Mouse (Mus musculus) kidney, postnatal 10 days (tissue): ENCODE measurements around the gene Ewsr1.

Experiments
- DNase-seq: peaks from one replicate; pipeline ENCODE4 v3.0.0; 2021; ENCODE audit warnings: mixed read lengths

The Ewsr1 gene

DNA sequence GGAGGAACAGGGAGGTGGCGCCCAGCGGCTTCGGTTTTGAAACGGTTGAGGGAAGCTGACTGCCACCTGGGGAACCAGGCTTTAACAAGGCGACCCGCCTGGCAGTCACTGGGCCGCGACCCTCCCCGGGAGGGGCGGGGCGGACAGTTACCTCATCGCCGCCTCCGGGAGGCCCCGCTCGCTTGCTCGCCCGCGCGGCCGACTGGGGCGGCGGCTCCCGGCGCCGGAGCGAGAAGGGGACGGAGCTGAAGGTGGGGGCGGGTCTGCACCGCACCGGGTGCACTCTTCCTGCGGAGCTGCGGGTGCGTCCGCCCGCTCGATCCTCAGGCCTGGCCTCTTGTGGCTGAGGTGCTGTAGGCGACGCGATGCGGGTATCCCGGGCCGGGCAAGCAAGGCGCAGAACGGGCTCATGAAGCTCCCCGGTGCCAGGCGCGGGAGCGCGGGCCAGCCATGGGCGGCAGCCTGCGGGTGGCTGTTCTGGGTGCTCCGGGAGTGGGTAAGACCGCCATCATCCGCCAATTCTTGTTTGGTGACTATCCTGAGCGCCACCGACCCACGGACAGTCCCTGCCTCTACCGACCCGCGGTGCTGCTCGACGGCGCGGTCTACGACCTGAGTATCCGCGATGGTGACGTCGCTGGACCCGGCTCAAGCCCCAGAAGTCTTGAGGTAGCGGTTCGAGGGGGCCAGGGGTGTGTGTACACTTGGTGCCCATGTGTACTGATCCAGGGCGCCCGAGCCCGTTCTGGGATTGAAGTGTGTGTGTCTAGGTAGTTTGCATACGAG is 41.0 kb downstream of the Ewsr1 start, which contains the start of gene Rasl10a:
TSS of gene Rasl10a (plus strand) at position 273 of the 786 bp plus-strand sequence.
- DNase-seq, result peak; percentile 68

DNA sequence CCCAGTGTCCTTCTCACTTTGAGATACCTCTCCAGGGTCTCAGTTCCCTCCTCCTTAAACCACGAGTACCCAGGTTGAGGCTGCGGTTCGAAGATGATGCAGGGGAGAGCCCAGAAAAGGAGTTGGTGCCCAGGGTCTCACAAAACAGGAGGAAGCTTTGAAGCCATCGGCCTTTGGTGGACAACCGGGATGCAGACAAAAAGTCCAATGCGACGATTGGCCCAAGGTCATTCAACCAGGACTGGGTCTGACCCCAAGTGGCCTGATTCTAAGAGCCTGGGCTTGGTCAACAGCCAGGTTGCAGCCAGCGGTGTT is 41.6 kb downstream of the Ewsr1 start:
- DNase-seq, result no peak

GRCm38 (mm10) chr11:5057064-5057463 is 42.0 kb downstream of the Ewsr1 start:
- DNase-seq, result no peak

DNA sequence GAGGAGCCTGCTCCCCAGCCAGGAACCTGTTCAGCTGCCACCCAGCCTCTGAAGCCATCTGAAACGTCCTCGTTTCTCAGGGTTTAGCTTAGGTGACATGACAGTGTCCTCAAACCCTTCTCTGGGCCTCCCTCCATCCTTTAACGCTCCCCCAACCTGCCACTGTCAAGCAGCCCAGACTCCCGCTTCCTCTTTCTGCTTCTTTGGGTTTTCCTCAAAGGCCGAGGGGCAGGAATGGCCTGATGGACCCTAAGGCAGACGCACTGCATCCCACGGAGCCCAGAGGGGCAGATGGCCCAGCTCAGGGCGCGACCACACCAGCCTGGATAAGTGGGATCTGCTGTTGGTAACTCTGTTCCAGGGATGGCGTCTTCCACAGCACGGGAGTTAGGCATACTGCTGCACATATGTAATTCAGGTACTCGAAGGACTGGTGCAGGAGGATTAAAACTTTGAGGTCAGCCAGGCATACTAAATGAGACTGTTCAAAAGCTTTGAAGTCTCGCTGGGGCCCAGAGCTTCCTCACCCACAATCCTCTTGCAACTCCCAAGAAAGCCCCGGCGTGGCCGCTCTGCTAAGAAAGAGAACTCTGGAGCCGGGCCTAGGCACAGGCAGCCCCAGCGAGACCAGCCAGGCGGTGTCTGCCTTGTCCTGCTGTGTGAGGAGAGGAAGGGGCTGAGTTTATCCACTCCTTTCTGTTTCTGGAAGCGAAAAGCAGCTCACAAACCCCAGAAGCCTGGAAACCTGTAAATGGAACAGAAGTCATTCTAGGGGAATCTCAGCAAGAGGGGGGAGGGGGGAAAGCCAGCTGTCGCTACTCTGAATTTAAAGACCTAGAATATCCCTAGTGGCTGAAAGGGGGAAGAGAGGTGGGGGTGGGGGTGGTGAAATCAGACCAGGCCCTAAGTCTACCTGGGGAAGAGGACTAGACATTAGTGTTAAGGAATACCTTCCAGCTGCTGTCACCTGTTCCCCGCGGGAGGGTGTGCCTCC is 42.8 kb downstream of the Ewsr1 start:
- peak; percentile 28 for DNase-seq

DNA sequence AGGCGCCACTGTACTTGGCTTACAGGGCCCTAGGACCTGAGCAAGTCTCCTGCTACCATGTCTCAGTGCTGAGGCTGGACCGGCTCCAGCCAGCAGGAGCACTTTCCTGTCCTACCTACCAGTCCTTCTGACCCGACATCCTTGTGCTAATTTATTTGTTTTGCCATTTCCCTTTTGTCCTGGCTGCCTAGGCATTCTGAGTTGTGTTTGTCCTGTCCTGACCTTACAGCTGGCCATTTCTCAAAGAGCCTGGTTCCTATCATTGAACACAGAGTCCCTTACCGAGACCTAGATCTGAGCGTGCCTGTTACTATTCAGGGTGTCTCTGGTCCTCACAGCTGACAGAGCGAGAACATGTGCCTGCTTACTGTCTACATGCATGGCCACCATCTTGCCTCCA is 44.2 kb downstream of the Ewsr1 start:
- peak; percentile 44 for DNase-seq

GRCm38 (mm10) chr11:5054151-5054550 is 44.9 kb downstream of the Ewsr1 start:
- no peak for DNase-seq

- no peak for DNase-seq
These were observed 46.7 kb downstream of the Ewsr1 start for GRCm38 (mm10) chr11:5052200-5052854.

- DNase-seq, result no peak
These were observed 47.4 kb downstream of the Ewsr1 start for GRCm38 (mm10) chr11:5051629-5052028.

GRCm38 (mm10) chr11:5046321-5046926 is 52.6 kb downstream of the Ewsr1 start:
- DNase-seq, result no peak

DNA sequence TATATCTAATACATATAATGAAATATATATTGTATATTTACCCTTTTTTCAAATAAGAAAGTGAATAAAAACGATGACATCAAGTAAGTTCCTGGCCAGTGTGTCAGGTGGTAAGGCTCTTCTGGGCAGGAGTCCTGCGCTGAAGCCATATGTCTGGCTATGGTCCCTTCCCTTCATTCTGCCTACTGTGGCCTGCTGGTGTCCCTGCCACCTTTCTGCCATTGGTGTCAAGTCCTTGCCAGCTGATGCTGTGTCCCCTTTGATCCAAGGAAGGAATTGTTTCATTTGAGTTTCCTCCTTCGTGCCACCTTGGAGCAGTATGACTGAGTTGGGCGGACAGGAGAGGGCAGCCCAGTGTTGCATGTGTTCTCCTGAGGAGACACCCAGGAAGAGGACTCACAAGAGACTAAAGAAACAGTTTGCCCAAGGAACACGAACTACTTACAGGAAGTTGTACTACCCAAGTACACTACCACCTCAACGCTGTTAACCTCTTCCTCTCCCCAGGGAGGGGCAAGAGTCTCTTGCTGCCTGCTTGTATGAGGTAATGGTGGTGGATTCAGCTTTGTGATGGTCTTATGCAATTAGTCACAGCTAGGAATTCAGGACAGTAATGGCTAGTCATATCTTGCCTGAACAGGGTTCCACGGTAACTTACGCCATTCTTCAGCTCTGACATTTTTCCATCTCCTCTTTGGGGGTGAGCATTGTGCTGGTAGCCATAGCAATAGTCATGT is 56.3 kb downstream of the Ewsr1 start:
- DNase-seq, result no peak

DNA sequence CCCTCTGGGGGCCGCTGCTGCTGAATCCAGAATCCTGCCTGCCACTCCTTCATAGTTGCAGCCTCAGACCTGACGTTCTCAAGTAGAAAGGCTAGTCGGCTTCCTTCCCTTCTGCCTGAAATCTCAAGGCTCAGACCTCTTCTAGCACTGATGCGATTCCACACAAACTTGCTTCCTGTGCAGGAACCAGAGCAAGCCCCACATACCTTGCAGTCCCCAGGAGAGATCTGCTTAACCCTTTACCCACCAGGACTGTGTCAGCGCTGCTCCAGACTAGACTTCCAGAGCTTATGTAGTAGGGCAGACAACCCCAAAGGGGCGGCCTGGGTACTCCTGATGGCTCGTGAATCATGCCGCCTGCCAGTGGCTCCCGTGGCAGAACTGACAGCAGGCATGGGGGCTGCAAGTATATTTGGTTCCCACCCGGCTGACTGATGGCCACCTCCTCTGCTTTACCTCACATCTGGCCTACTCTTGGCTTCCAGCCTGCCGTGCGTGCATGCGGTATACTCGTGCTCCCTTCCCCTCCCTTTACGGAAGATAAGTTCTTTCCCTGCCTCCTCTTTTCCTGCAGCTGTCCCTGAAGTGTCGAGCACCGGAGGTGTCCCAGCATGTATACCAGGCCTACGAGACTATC is 57.8 kb downstream of the Ewsr1 start:
- DNase-seq, result no peak

GRCm38 (mm10) chr11:5040585-5040984 is 58.5 kb downstream of the Ewsr1 start:
- no peak for DNase-seq

GRCm38 (mm10) chr11:5037146-5037854 is 61.8 kb downstream of the Ewsr1 start:
- peak; percentile 56 for DNase-seq

DNA sequence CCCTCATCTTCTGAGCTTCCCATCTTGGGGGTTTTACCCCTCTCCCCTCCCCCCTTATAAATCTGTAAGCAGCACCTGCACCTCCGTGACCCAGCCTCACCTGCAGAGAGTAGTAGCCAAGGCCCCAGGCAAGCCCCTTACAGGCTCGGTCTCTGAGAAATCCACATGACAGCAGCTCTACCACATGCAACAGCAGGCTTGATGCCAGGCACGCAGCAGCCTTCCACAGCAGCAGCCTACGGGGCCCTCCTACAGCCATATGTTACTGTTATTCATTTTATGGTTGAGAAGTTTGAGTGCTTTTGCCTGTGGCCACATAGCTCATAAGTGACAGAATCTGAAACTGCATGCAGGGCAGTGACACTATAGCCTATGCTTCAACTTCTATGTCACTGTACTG is 63.6 kb downstream of the Ewsr1 start:
- DNase-seq, result no peak

- DNase-seq, result peak; percentile 55
These were observed 65.9 kb downstream of the Ewsr1 start for GRCm38 (mm10) chr11:5033136-5033535.

DNA sequence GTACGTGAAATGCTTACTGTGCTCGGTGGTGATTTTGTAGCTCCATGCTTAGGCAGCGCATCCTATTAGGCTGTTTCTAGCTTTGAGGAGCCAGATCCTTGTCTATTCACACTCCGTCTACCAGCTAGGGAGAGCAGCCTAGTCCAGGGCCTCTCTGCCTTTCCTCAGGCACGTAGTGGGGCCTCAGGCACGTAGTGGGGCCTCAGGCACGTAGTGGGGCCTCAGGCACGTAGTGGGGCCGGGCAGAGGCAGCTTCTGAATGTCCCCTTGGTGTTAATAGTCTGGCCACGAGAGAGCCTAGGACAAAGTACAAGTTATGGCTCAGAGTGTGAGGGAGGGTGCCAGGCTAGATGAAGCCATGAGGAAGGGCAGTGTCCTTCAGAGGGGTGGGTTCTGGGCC is 66.4 kb downstream of the Ewsr1 start:
- DNase-seq, result no peak

GRCm38 (mm10) chr11:5028228-5028627 is 70.8 kb downstream of the Ewsr1 start:
- DNase-seq, result no peak

DNA sequence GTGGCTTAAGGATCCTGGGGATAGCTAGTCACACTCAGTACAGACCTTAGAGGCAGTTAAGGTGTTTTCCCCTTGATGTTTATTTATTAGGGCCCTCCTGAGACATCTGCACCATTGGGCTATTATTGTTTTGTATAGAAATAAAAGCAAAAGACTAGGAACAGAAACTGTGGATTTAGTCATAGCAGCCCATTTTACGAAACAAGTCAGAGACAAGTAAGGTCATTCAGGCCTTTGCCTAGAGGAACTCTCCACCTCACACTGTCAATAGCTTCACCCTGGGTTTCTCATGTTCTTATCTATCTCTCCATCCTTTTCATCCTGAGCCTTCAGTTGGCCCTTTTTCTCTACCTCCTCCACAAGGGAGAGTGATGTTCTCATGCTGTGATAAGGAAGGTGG is 74.0 kb downstream of the Ewsr1 start:
- DNase-seq, result no peak
